Mouse (Mus musculus) neural tube, embryonic 11.5 days (tissue): ENCODE data around the gene Itpka. TPM values are rescaled to one million over a fixed set of nuclear protein-coding genes. Genes with fewer than 3 reads are reported as not detected.
"Not testable (repeated sequence)": the region's sequence is repeated elsewhere in the genome, so short reads cannot be mapped to it uniquely, and the experiment has no call there.

Experiments
- ATAC-seq: fragments of 200-750 bp; cut with Nextera tagmentation; 2 replicates; pipeline ENCODE4 v1.8.0; 2017; ENCODE audit warnings: moderate number of reproducible peaks, mild to moderate bottlenecking, moderate TSS enrichment, moderate library complexity; ENCODE audit not compliant: insufficient read depth, low FRiP score, low TSS enrichment
- DNase-seq: peaks from one replicate; pipeline ENCODE4 v3.0.0-alpha.2; 2015; ENCODE audit warnings: low spot score
- H3K27ac ChIP-seq: fragments of 300-500 bp; sonication (generic); 2 replicates; pipeline ENCODE4 v1.5.1; 2014; ENCODE audit warnings: low read depth, mild to moderate bottlenecking, low read length
- H3K27me3 ChIP-seq: fragments of 300-500 bp; sonication (generic); 2 replicates; pipeline ENCODE4 v1.6.1; 2014; ENCODE audit warnings: mild to moderate bottlenecking, low read length, mixed read lengths; ENCODE audit not compliant: control insufficient read depth, insufficient read depth
- H3K36me3 ChIP-seq: fragments of 300-500 bp; sonication (generic); 2 replicates; pipeline ENCODE4 v1.6.1; 2014; ENCODE audit warnings: mild to moderate bottlenecking, low read length, moderate library complexity, mixed read lengths; ENCODE audit not compliant: control insufficient read depth, insufficient read depth
- H3K4me1 ChIP-seq: fragments of 300-500 bp; sonication (generic); 2 replicates; pipeline ENCODE4 v1.6.1; 2014; ENCODE audit warnings: low read length, mixed read lengths; ENCODE audit not compliant: control insufficient read depth, insufficient read depth
- H3K4me2 ChIP-seq: fragments of 300-500 bp; sonication (generic); 2 replicates; pipeline ENCODE4 v1.6.1; 2014; ENCODE audit warnings: low read depth, mild to moderate bottlenecking, moderate library complexity
- H3K4me3 ChIP-seq: fragments of 300-500 bp; sonication (generic); 2 replicates; pipeline ENCODE4 v1.5.1; 2014; ENCODE audit warnings: low read depth, low read length
- H3K9ac ChIP-seq: fragments of 300-500 bp; sonication (generic); 2 replicates; pipeline ENCODE4 v1.6.1; 2014; ENCODE audit warnings: mild to moderate bottlenecking, low read length
- H3K9me3 ChIP-seq: fragments of 300-500 bp; sonication (generic); 2 replicates; pipeline ENCODE4 v1.6.1; 2016; ENCODE audit warnings: low read length; ENCODE audit not compliant: control insufficient read depth
- WGBS: fragments of 180-500 bp; shearing (Covaris S2); extraction: QIAGEN DNeasy Blood & Tissue Kit; methylation state at CpG from one replicate; pipeline ENCODE4 v1.1.7; 2014; 5-methylcytosine and 5-hydroxymethylcytosine counted together
- polyA plus RNA-seq: library from polyadenylated mRNA; unstranded; fragments of >200 nt; fragmentation: Nextera tagmentation; extraction: Ambion mirVana; gene quantifications from 2 replicates; pipeline ENCODE4 v1.2.1, GENCODE M21; 2014

The Itpka gene
- 0.78 and 1.1 TPM in 2 replicates for polyA plus RNA-seq

DNA sequence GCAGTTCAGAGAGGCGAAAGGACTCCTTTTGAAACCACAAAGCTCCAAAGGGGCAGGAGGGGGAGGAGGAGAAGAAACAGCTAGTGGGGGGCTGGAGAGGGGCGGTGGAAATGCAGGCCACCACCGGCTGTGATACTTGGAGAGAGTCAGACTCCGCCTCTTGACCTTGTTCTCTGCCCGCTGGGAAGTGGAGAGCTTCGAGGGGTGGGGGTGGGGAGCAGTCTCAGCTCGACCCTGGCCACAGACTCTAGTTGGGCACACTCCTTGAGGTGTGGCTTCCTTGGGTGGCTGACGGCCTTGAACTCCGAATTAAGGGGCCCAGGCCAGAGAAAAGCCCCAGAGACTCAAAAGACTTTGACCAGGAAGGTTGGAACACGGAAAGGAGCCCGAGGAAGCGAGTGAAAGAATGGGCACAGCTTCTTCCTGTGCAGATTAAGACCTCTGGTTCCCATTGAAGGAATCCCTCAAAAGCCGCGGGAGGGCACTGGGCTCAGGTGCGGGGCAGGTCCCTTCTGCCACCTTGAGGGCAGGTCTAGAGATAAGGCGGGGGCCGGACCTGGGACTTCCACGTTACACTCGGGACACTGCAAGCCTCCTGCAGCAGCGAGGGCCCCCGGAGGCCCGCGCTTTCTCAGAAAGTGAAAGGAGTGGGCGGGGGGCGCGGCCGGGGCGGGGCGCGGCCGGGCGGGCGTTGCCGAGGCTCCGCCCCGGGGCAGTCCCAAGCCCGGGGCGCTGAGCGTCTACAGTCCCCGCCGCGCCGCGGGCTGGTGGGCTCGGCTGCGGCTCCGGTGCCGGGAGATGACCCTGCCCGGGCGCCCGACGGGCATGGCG, at the start of gene Itpka:
TSS of gene Itpka (plus strand) at position 757 of the 831 bp plus-strand sequence.
- peaks cover 17% of the 10 kb centered on the region for H3K4me1 ChIP-seq
- H3K9ac ChIP-seq = peak within 1 kb of the TSS; percentile 59
- H3K27ac ChIP-seq = peak within 1 kb of the TSS; percentile 55; the same call in 1 of the 2 replicates
- no peaks in the 10 kb centered on the region for H3K36me3 ChIP-seq
- no peaks in the 10 kb centered on the region for H3K9me3 ChIP-seq
- H3K4me3 ChIP-seq = peak within 1 kb of the TSS; percentile 58
- DNase-seq (peak; percentile 83), ATAC-seq (peak; percentile 76)
- peak within 1 kb of the TSS; percentile 97 for H3K4me2 ChIP-seq
- peaks cover 36% of the 10 kb centered on the region for H3K27me3 ChIP-seq
- under 1% methylated on average over 47 of the region's 53 CpGs for WGBS

DNA sequence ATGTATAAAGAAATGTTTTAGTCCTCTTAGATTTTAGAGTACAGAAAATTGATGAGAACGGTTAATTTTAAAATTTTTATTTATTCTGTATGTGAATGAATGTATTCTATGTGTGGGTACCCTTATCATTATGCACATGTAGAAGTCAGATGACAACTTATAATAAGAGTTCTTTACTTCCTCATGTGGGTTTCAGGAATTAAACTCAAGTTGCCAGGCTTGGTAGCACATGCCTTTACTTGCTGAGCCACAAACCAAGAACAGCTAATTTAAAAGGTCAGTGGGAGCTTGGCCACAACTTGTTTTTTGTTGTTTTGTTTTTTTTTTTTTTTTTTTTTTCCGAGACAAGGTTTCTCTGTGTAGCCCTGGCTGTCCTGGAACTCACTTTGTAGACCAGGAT, 47.3 kb upstream of the Itpka start:
- 87% methylated on average over 2 of the region's 2 CpGs for WGBS
- no peak overlapping the region for H3K4me2 ChIP-seq
- no peaks in the 10 kb centered on the region for H3K27me3 ChIP-seq
- ATAC-seq = no peak
- no peak for DNase-seq
- no peaks in the 10 kb centered on the region for H3K4me1 ChIP-seq
- no peak overlapping the region for H3K27ac ChIP-seq
- no peaks in the 10 kb centered on the region for H3K36me3 ChIP-seq
- H3K4me3 ChIP-seq = no peak overlapping the region
- H3K9ac ChIP-seq = no peak overlapping the region
- no peaks in the 10 kb centered on the region for H3K9me3 ChIP-seq

DNA sequence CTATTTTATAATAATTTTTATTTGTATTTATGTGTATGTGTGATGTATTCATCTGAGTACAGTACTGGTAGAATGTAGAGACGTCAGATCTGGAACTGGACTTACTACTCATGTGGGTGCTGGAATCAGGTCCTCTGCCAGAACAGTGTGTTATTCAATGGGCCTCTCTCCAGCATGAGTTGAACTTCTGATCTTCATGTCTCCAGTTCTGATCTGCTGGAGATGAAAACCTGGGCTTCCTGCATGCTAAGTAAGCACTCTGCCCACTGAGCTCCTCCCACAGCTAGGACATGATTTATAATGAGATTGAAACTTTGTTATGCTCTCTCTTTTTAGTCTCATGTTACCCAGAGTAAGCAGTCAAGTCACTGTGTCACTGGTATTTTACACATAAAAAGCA, 46.0 kb upstream of the Itpka start:
- Histone ChIP-seq H3K36me3 (no peaks in the 10 kb centered on the region; the same call in 1 of the 2 replicates), H3K4me3 (no peak overlapping the region), H3K9me3 (no peaks in the 10 kb centered on the region), H3K27ac (no peak overlapping the region), H3K27me3 (no peaks in the 10 kb centered on the region), H3K4me1 (no peaks in the 10 kb centered on the region), H3K9ac (no peak overlapping the region), H3K4me2 (no peak overlapping the region)
- WGBS = 84% methylated on average over 1 of the region's 1 CpGs
- ATAC-seq (no peak), DNase-seq (no peak)

DNA sequence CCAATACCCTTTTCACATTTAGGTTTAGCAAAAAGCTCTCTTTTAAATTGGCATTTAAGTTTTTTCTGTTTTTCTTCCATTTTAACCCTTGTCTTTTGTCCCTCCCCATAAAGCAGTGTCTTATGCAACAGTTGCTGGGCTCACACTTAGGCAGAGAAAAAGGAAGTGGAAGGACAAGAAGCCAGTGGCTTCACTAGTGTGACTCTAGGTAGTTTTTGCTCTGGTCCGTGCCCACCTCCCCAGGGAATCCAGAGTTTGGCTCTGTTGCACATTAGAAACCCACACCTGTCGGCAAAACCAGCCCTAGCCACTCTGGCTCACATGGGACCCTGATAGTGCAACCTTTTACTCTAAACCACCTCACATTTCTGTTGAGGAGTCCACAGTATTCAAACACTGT, 43.7 kb upstream of the Itpka start:
- H3K36me3 ChIP-seq = no peaks in the 10 kb centered on the region; the same call in 1 of the 2 replicates
- no peaks in the 10 kb centered on the region for H3K27me3 ChIP-seq
- no peak for DNase-seq
- no peaks in the 10 kb centered on the region for H3K4me1 ChIP-seq
- no peak overlapping the region for H3K9ac ChIP-seq
- no peak for ATAC-seq
- WGBS = 96% methylated on average over 2 of the region's 2 CpGs
- no peak overlapping the region for H3K4me2 ChIP-seq
- H3K9me3 ChIP-seq = no peaks in the 10 kb centered on the region
- no peak overlapping the region for H3K27ac ChIP-seq
- H3K4me3 ChIP-seq = no peak overlapping the region

DNA sequence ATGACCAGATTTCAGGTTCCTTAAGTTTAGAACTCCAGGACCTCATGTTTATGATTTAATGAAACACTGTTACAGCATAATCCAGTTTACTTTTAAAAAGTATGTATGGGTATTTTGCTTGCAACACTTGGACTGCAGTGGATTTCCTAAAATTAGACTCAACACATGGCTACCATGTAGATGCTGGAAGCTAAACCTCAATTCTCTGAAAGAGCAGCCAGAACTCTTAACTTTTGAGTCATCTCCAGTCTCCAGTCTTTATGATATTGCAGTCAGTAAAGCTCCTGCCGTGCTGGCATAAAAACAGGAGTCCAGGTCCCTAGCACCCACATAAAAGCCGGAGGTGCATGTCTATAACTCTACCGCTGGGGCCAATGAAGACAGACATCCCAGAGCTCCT, 42.2 kb upstream of the Itpka start:
- no peak for ATAC-seq
- no peaks in the 10 kb centered on the region for H3K9me3 ChIP-seq
- H3K27ac ChIP-seq = no peak overlapping the region
- H3K9ac ChIP-seq = no peak overlapping the region
- 93% methylated on average over 3 of the region's 3 CpGs for WGBS
- no peaks in the 10 kb centered on the region; the same call in 1 of the 2 replicates for H3K36me3 ChIP-seq
- no peak overlapping the region for H3K4me3 ChIP-seq
- no peak overlapping the region for H3K4me2 ChIP-seq
- H3K4me1 ChIP-seq = no peaks in the 10 kb centered on the region
- no peaks in the 10 kb centered on the region for H3K27me3 ChIP-seq
- DNase-seq = no peak

DNA sequence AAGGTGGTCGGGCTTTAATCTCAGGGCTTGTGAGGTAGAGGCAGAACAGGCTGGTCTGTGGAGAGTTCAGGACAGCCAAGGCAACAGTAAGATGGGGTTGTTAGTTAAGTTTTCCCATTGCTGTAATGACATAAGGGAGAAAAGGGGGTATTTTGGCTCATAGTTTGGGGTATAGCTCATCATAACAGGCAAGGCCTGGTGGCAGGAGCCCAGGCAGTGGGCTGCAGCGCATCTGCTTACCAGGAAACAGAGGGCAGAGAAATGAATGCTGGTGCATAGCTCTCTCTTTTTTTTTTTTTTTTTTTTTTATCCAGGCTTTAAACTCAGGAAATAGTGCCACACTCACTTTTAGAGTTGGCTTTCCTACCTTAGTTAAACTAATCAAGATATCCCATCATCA, 39.0 kb upstream of the Itpka start:
- Histone ChIP-seq H3K9ac (no peak overlapping the region), H3K36me3 (peaks cover 5% of the 10 kb centered on the region)
- 93% methylated on average over 2 of the region's 2 CpGs for WGBS

DNA sequence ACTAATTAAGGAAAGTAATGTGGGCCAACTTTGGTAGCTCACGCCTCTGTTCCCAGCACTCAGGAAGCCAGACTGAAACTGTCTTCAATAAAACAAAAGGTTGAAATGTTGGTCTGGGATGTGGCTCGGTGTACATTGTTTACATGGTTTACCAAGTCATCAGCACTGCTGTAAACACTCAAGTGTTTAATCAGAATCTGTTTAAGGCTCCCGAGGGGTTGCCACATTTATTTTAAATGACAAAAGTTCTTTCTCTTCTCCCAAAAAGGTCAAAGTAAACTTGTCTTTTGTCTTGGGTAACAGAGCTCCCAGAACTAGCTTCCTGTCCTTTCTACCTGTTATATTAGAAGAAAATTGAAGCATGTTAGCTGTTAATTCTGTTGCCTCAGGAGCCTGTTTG, 34.5 kb upstream of the Itpka start:
- no peak overlapping the region for H3K4me3 ChIP-seq
- WGBS = 84% methylated on average over 3 of the region's 3 CpGs
- no peak for ATAC-seq
- H3K36me3 ChIP-seq = peaks cover 7% of the 10 kb centered on the region
- H3K9me3 ChIP-seq = no peaks in the 10 kb centered on the region
- H3K4me2 ChIP-seq = no peak overlapping the region
- H3K9ac ChIP-seq = no peak overlapping the region
- DNase-seq = no peak
- no peaks in the 10 kb centered on the region for H3K27me3 ChIP-seq
- H3K4me1 ChIP-seq = no peaks in the 10 kb centered on the region
- no peak overlapping the region for H3K27ac ChIP-seq

More for the DNA sequence above, 39.0 kb upstream of the Itpka start:
- no peak for ATAC-seq
- Histone ChIP-seq H3K9me3 (no peaks in the 10 kb centered on the region), H3K27me3 (no peaks in the 10 kb centered on the region), H3K4me2 (no peak overlapping the region), H3K4me1 (no peaks in the 10 kb centered on the region), H3K27ac (no peak overlapping the region), H3K4me3 (no peak overlapping the region)
- DNase-seq = no peak

DNA sequence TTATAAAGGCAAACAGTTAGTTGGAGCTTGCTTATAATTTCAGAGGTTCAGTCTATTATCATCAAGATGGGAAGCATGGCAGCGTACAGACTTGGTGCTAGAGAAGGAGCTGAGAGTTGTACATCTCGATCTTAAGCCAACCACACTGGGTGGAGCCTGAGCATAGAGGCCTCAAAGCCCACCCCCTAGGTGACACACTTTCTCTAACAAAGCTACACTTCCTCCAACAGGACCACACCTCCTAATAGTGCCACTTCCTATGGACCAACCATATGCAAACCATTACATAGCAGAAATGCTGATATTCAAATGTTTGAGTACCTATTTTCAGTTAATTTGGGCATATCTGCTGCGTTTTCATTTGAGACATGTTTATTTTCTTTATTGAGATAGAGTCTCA, 32.1 kb upstream of the Itpka start:
- Histone ChIP-seq H3K36me3 (peaks cover 9% of the 10 kb centered on the region), H3K27ac (no peak overlapping the region), H3K4me2 (no peak overlapping the region), H3K9ac (no peak overlapping the region), H3K4me3 (no peak overlapping the region), H3K9me3 (no peaks in the 10 kb centered on the region), H3K27me3 (no peaks in the 10 kb centered on the region), H3K4me1 (no peaks in the 10 kb centered on the region)
- no peak for ATAC-seq
- 90% methylated on average over 3 of the region's 3 CpGs for WGBS
- DNase-seq = no peak

DNA sequence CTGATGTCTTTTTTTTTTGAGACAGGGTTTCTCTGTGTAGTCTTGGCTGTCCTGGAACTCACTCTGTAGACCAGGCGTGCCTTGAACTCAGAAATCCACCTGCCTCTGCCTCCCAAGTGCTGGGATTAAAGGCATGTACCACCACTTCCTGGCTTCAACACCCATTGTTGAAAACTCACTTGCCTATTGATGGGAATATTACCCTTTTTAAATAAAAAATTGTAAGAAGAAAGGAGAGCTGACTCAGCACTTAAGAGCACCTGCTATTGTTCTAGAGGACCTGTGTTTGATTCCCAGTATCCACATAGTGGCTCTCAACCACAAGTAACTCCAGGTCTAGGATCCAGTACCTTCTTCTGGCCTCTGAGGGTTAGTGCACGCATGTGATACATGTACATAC, 26.3 kb upstream of the Itpka start:
- H3K36me3 ChIP-seq, DNase-seq, H3K4me2 ChIP-seq, H3K4me1 ChIP-seq, H3K27me3 ChIP-seq, H3K4me3 ChIP-seq, H3K27ac ChIP-seq, H3K9me3 ChIP-seq, ATAC-seq, H3K9ac ChIP-seq: not testable (repeated sequence)
- 92% methylated on average over 2 of the region's 2 CpGs for WGBS
